27 mouse cellular contexts compared by ENCODE assay signal in the genomic region with DNA sequence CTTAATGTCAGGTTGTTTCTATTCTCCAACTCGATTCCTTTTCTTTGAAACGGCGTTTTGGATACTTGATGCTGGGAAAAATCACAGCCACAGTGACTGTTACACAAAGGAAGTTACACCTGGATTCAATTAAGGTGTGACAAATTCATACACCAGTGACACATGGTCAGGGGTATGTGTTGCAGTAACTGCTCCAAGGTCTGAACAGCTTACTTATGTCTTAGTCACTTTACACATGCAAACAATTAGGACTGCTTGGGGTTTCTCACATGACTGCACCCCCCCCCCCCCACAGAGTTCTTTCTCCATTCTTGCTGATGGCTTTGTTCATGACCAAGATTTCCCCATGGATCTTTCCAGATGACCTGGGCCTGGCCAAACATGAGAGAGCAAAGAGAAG. TPM values are rescaled to one million over a fixed set of nuclear protein-coding genes. Genes with fewer than 3 reads are reported as not detected.
DNase-seq lines count a peak whose midpoint lies in the region; ATAC-seq and TF ChIP-seq lines count a peak whose summit lies in the region.
"Had no signal": no experiment of that assay in that cellular context is flagged by ENCODE, and none has a peak within 500 bp of the region (broad histone marks: within the 10 kb centered on the region; RNA-seq: fewer than 3 reads in every experiment).

No protein-coding gene starts in this region.

- H3K4me3 ChIP-seq in embryonic facial prominence, embryonic 14.5 days (ENCODE audit: low read depth, low read length): no peak overlapping the region
- H3K4me3 ChIP-seq in limb, embryonic 10.5 days: no peak overlapping the region
- no peak overlapping the region for H3K4me3 ChIP-seq in heart, embryonic 11.5 days (ENCODE audit: low read depth, low read length)
- H3K4me3 ChIP-seq: hindbrain, embryonic 15.5 days; intestine, embryonic 15.5 days; limb, embryonic 15.5 days; midbrain, embryonic 13.5 days had no signal

- POLR2A ChIA-PET in Patski (lab: Charles Lee): interaction anchor here (0.7 kb wide), 3 partner anchors 14 to 517 kb away, joined by 3 to 7 read pairs (median 4); no protein-coding TSS in a partner anchor

- no peak for TF ChIP-seq CTCF in Patski (IDR thresholded peaks at IDR 0.05)

- no peak overlapping the region for H3K4me2 ChIP-seq in embryonic facial prominence, embryonic 14.5 days (ENCODE audit: low read depth, low read length)
- H3K4me2 ChIP-seq in heart, embryonic 11.5 days: no peak overlapping the region
- H3K4me2 ChIP-seq: hindbrain, embryonic 15.5 days; intestine, embryonic 15.5 days; limb, embryonic 15.5 days; lung, embryonic 14.5 days; midbrain, embryonic 13.5 days had no signal

- H3K9me3 ChIP-seq in embryonic facial prominence, embryonic 14.5 days (ENCODE audit: control insufficient read depth, low read length): no peaks in the 10 kb centered on the region
- H3K9me3 ChIP-seq in limb, embryonic 10.5 days (replicated peaks): no peaks in the 10 kb centered on the region
- H3K9me3 ChIP-seq in heart, embryonic 11.5 days (replicated peaks; ENCODE audit: control insufficient read depth, low read length): no peaks in the 10 kb centered on the region
- H3K9me3 ChIP-seq: G1E; hindbrain, embryonic 15.5 days; intestine, embryonic 15.5 days; limb, embryonic 15.5 days; midbrain, embryonic 13.5 days had no signal

- no peaks in the 10 kb centered on the region for H3K4me1 ChIP-seq in embryonic facial prominence, embryonic 14.5 days (ENCODE audit: control insufficient read depth, insufficient read depth, low read length)
- H3K4me1 ChIP-seq in limb, embryonic 10.5 days: peaks cover 10% of the 10 kb centered on the region
- H3K4me1 ChIP-seq in heart, embryonic 11.5 days (ENCODE audit: control insufficient read depth, insufficient read depth, low read length): no peaks in the 10 kb centered on the region
- H3K4me1 ChIP-seq: hindbrain, embryonic 15.5 days; intestine, embryonic 15.5 days; midbrain, embryonic 13.5 days had no signal

- ATAC-seq in Patski: peak; percentile 66
- no peak for ATAC-seq in embryonic facial prominence, embryonic 14.5 days (ENCODE audit: low read depth)
- no peak for ATAC-seq in granulocyte monocyte progenitor cell, adult 5-6 weeks (replicated peaks; ENCODE audit: poor library complexity, severe bottlenecking)
- no peak for ATAC-seq in heart, embryonic 11.5 days (replicated peaks; ENCODE audit: insufficient number of reproducible peaks, low FRiP score, low TSS enrichment)
- ATAC-seq: forebrain, postnatal 0 days; intestine, embryonic 15.5 days; midbrain, embryonic 13.5 days had no signal

- peak; percentile 24 for DNase-seq in 3134 (ENCODE audit: extremely low read depth, insufficient read length, low spot score)
- DNase-seq in Patski (ENCODE audit: low read depth, low spot score): peak; percentile 46
- DNase-seq in embryonic facial prominence, embryonic 14.5 days (ENCODE audit: low spot score): peak; percentile 65
- DNase-seq in limb, embryonic 10.5 days (ENCODE audit: low spot score): peak; percentile 36
- DNase-seq in thymus, postnatal 10 days (ENCODE audit: low spot score in 2 of 2): no peak
- DNase-seq in kidney, postnatal 25 days: no peak
- DNase-seq: adrenal gland, postnatal 25 days; cerebellum, adult 11 months; cerebellum, adult 9-11 months; forebrain, postnatal 0 days; gastrocnemius, postnatal 36 days; kidney, adult 9 months; kidney, postnatal 14 days; layer of hippocampus, postnatal 36 days; lung, embryonic 14.5 days had no signal

- no peak overlapping the region for H3K9ac ChIP-seq in embryonic facial prominence, embryonic 14.5 days (ENCODE audit: low read depth, low read length)
- H3K9ac ChIP-seq in heart, embryonic 11.5 days (ENCODE audit: low read depth, low read length): no peak overlapping the region
- H3K9ac ChIP-seq: forebrain, postnatal 0 days; hindbrain, embryonic 15.5 days; intestine, embryonic 15.5 days; limb, embryonic 15.5 days; liver, embryonic 14.5 days; lung, embryonic 14.5 days; midbrain, embryonic 13.5 days had no signal

- no peak overlapping the region for H3K27ac ChIP-seq in embryonic facial prominence, embryonic 14.5 days (replicated peaks; ENCODE audit: low read depth, low read length)
- H3K27ac ChIP-seq in limb, embryonic 10.5 days: peak overlapping the region; percentile 72
- H3K27ac ChIP-seq in heart, embryonic 11.5 days (ENCODE audit: low read depth, low read length): no peak overlapping the region
- H3K27ac ChIP-seq: hindbrain, embryonic 15.5 days; intestine, embryonic 15.5 days; limb, embryonic 15.5 days; liver, embryonic 14.5 days; midbrain, embryonic 13.5 days; stomach, postnatal 0 days had no signal

- H3K27me3 ChIP-seq in Patski: no peaks in the 10 kb centered on the region
- no peaks in the 10 kb centered on the region for H3K27me3 ChIP-seq in embryonic facial prominence, embryonic 14.5 days (replicated peaks; ENCODE audit: control insufficient read depth, insufficient read depth, low read length)
- H3K27me3 ChIP-seq in limb, embryonic 10.5 days (ENCODE audit: low read depth, poor library complexity, severe bottlenecking): no peaks in the 10 kb centered on the region
- H3K27me3 ChIP-seq in heart, embryonic 11.5 days (ENCODE audit: control insufficient read depth, insufficient read depth, low read length): no peaks in the 10 kb centered on the region
- H3K27me3 ChIP-seq: CH12.LX; hindbrain, embryonic 15.5 days; intestine, embryonic 15.5 days; limb, embryonic 15.5 days; midbrain, embryonic 13.5 days had no signal

- CTCF ChIA-PET in Patski (lab: Charles Lee): interaction anchor here (0.6 kb wide), 1 partner anchor 969 kb away, joined by 3 read pairs; no protein-coding TSS in a partner anchor

- in situ Hi-C loops in Patski (cut with MboI; ENCODE audit: low pct_unique_long_range_greater_than_20kb): no loop called here

- no peaks in the 10 kb centered on the region for H3K36me3 ChIP-seq in embryonic facial prominence, embryonic 14.5 days (ENCODE audit: control insufficient read depth, insufficient read depth, low read length)
- no peaks in the 10 kb centered on the region for H3K36me3 ChIP-seq in limb, embryonic 10.5 days
- no peaks in the 10 kb centered on the region for H3K36me3 ChIP-seq in heart, embryonic 11.5 days (ENCODE audit: control insufficient read depth, insufficient read depth, low read length)
- H3K36me3 ChIP-seq: hindbrain, embryonic 15.5 days; intestine, embryonic 15.5 days; limb, embryonic 15.5 days; midbrain, embryonic 13.5 days had no signal

- 38% methylated on average over 3 of the region's 3 CpGs for WGBS in embryonic facial prominence, embryonic 14.5 days
- WGBS in limb, embryonic 10.5 days: 56% methylated on average over 3 of the region's 3 CpGs
- 76% methylated on average over 3 of the region's 3 CpGs for WGBS in heart, embryonic 11.5 days (ENCODE audit: insufficient replicate concordance)

RNA-seq across cellular contexts. Expression of gene Il1rl1, which starts 6.6 kb away (rescaled TPM):
- polyA plus RNA-seq in Patski (2021): 3.6 TPM
- 2.8 and 3.2 TPM in 2 replicates for polyA plus RNA-seq in embryonic facial prominence, embryonic 14.5 days (2014; fragmentation: Nextera tagmentation; extraction: Ambion mirVana)
- 0.15 TPM in 1 of 2 replicates, not detected in the other for polyA plus RNA-seq in limb, embryonic 10.5 days (2016; fragmentation: Nextera tagmentation; extraction: Ambion mirVana)
- total RNA-seq in granulocyte monocyte progenitor cell, adult 5-6 weeks (2014; fragmentation: Nextera tagmentation): 1.1 and 3.3 TPM in 2 replicates
- total RNA-seq in granulocyte monocyte progenitor cell, adult 5-6 weeks (2017): 2.0 and 2.1 TPM in 2 replicates
- 0.04 and 0.17 TPM in 2 replicates for polyA plus RNA-seq in heart, embryonic 11.5 days (2014; fragmentation: Nextera tagmentation; extraction: Ambion mirVana)
- polyA plus RNA-seq: hindbrain, embryonic 15.5 days had no signal

RNA-seq across cellular contexts. Expression of gene Il18r1, which starts 29.4 kb away (rescaled TPM):
- not detected for polyA plus RNA-seq in Patski (2021)
- 0.31 and 0.39 TPM in 2 replicates for polyA plus RNA-seq in embryonic facial prominence, embryonic 14.5 days (2014; fragmentation: Nextera tagmentation; extraction: Ambion mirVana)
- not detected in 2 replicates for polyA plus RNA-seq in limb, embryonic 10.5 days (2016; fragmentation: Nextera tagmentation; extraction: Ambion mirVana)
- 2.8 TPM in 1 of 2 replicates, not detected in the other for total RNA-seq in granulocyte monocyte progenitor cell, adult 5-6 weeks (2014; fragmentation: Nextera tagmentation)
- 0.82 and 1.6 TPM in 2 replicates for total RNA-seq in granulocyte monocyte progenitor cell, adult 5-6 weeks (2017)
- not detected in 2 replicates for polyA plus RNA-seq in heart, embryonic 11.5 days (2014; fragmentation: Nextera tagmentation; extraction: Ambion mirVana)
- total RNA-seq: adrenal gland, postnatal 25 days; forebrain, postnatal 0 days; gastrocnemius, postnatal 36 days; layer of hippocampus, adult 8-10 months; layer of hippocampus, postnatal 36 days had no signal
- polyA plus RNA-seq: cortical plate, adult 2 months; forebrain, postnatal 0 days; G1E; hindbrain, embryonic 15.5 days; midbrain, embryonic 13.5 days had no signal

Comparison
In these comparisons a context has a peak if more than half of its experiments do, and no peak if none do; other contexts are left out.
1. DNase-seq: peak in 3134 (single experiment), Patski (single experiment), embryonic facial prominence, embryonic 14.5 days (single experiment) and limb, embryonic 10.5 days (single experiment); none in thymus, postnatal 10 days (0 of 2) and kidney, postnatal 25 days (0 of 2).